Mouse (Mus musculus): Measurements from ENCODE around the gene Ppfibp1. TPM values are rescaled to one million over a fixed set of nuclear protein-coding genes. Genes with fewer than 3 reads are reported as not detected.
A peak's percentile ranks its signal among the peaks of the same experiment; 100 is the strongest.

Ppfibp1 gene
- polyA plus RNA-seq, 1 experiment = 26.5 TPM

DNA sequence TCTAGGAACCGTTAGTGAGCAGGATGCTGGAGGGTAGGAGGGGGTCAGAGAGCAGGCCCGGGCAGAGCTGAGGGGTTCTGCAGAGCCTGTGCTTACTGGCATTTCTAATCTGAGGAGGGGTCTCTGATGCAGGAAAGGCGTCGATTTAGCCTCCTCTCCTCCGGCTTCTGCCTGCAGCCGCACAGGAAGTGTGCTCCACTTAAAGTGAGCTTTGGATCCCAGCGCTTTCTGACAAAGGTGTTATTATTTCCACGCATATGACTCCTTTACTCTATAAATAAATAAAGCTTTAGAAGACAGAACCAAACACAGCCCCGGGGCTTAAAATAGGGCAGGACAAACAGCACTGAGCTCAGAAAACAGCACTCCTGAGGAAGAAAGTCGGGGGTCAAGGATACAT is 9.4 kb upstream of the Ppfibp1 start:
- no peak for TF ChIP-seq CTCF (IDR thresholded peaks at IDR 0.05; ENCODE audit: extremely low read depth, insufficient read depth, low read length)
- no peak for TF ChIP-seq POLR2A (IDR thresholded peaks at IDR 0.05; ENCODE audit: extremely low read depth, insufficient read depth, low read length)
- Histone ChIP-seq H3K4me3 (ENCODE audit: insufficient read depth, low read length) (no peak overlapping the region), H3K4me1 (ENCODE audit: control insufficient read depth, insufficient read depth, low read length) (peaks cover 5% of the 10 kb centered on the region), H3K27ac (ENCODE audit: insufficient read depth, low read length) (0 out of 2 replicates have a peak overlapping the region, but pooled peaks have one; percentile 13)

DNA sequence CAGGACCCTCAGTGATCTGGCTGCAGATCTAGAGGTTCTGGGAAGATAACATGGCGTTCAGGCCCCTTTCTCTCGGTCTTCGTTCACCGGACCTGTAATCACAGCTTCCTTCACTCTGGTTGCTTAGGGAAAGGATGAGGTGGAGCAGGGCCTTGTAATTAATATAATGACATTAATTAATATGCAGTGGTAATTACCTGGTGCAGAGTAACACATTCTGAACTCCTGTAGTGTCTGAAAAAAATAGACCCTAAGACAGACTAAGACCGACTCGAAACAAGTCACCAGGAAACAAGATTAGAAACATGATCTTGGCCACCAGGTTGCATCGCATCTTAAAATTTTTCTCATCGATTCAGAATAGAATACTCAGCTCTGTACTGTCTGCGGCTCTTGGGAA is 8.4 kb upstream of the Ppfibp1 start:
- Histone ChIP-seq H3K27ac (ENCODE audit: insufficient read depth, low read length) (no peak overlapping the region), H3K4me3 (ENCODE audit: insufficient read depth, low read length) (no peak overlapping the region), H3K4me1 (ENCODE audit: control insufficient read depth, insufficient read depth, low read length) (peaks cover 5% of the 10 kb centered on the region)
- no peak for TF ChIP-seq CTCF (IDR thresholded peaks at IDR 0.05; ENCODE audit: extremely low read depth, insufficient read depth, low read length)
- TF ChIP-seq POLR2A (IDR thresholded peaks at IDR 0.05; ENCODE audit: extremely low read depth, insufficient read depth, low read length) = no peak

DNA sequence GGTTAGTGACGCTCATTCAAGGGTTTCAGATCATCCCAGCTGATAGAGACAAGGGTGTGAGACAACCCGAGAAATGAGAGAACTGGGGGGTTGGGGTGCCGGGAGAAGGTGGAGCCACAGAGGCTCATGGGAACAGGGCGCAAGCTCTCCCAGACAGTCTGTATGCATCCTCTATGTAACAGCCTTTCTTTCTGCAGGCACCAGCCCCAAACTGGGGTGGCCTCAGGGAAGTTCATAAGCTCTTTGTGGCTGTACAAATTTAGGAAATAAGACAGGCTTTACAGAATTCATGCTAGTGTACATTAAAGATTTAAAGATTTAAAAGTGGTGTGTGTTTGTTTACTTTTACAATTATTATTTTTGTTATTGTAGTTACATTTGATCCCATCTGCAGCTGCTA is 8.0 kb upstream of the Ppfibp1 start:
- no peak overlapping the region for H3K27ac ChIP-seq (ENCODE audit: insufficient read depth, low read length)
- H3K4me3 ChIP-seq (ENCODE audit: insufficient read depth, low read length) = no peak overlapping the region
- peaks cover 5% of the 10 kb centered on the region for H3K4me1 ChIP-seq (ENCODE audit: control insufficient read depth, insufficient read depth, low read length)
- TF ChIP-seq POLR2A (IDR thresholded peaks at IDR 0.05; ENCODE audit: extremely low read depth, insufficient read depth, low read length) (no peak), CTCF (IDR thresholded peaks at IDR 0.05; ENCODE audit: extremely low read depth, insufficient read depth, low read length) (no peak)

DNA sequence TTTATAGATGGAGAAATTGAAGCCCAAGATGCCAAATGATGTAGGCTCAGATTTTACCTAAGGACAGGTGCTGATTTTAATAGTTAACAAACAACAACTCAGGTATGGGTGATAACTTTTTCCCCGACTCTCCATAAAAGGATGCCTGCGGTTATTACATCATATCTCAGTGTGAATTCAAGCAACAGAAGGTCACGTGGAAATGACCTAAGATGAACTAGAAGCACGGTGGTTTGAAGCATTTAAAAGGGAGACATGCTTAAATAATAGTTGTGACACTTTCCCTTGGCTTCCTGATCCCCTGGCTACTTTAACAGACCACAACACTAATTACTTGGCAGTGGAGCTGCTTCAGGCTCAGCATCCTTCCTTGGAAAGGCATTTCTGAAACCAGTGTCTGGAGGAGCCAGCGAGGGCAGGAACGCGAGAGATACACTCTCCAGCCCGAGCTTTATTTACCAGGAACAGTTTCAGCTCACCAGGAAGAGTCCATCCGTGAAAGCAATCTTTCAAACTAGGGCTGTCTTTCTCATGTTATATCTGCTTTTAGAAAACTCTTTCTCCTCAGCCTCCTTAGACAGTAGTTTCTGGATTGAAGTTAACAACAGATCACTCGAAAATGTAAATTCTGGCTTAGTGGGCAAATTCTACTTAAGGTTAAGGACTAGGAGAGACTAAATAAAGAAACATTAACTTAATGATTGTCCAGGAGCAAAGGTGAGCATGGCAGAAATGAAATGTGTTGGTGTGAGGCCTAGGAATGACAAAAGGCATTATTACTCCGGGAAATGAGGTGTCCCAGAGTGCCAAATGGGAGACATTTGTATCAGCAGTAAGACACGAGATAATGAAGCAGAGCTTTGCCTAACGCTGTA is 6.2 kb upstream of the Ppfibp1 start:
- Histone ChIP-seq H3K4me1 (ENCODE audit: control insufficient read depth, insufficient read depth, low read length) (peaks cover 5% of the 10 kb centered on the region), H3K4me3 (ENCODE audit: insufficient read depth, low read length) (no peak overlapping the region), H3K27ac (ENCODE audit: insufficient read depth, low read length) (no peak overlapping the region)
- TF ChIP-seq POLR2A (IDR thresholded peaks at IDR 0.05; ENCODE audit: extremely low read depth, insufficient read depth, low read length) (no peak), CTCF (IDR thresholded peaks at IDR 0.05; ENCODE audit: extremely low read depth, insufficient read depth, low read length) (no peak)

DNA sequence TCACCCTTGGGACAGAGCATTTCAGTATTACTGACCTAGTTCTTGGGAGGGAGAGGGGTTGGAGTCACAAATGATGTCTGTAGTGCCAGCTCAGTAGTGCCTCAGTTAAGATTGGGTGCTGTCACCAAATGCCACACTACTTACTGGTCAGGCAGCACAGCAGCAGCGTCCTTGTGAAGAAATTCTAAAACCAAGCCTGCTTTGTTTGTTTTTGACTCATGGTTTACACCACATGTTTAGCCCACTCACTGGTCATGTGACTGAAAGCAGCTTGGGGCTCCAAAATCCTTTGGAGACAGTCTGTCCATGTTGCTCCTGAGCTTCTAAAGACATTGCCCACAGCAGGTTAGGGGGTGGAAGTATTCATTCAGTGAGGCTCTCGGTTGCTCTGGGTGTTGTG is 4.9 kb upstream of the Ppfibp1 start:
- H3K4me1 ChIP-seq (ENCODE audit: control insufficient read depth, insufficient read depth, low read length) = peaks cover 1% of the 10 kb centered on the region; the same call in 1 of the 2 replicates
- no peak overlapping the region for H3K4me3 ChIP-seq (ENCODE audit: insufficient read depth, low read length)
- TF ChIP-seq CTCF (IDR thresholded peaks at IDR 0.05; ENCODE audit: extremely low read depth, insufficient read depth, low read length) = no peak
- no peak for TF ChIP-seq POLR2A (IDR thresholded peaks at IDR 0.05; ENCODE audit: extremely low read depth, insufficient read depth, low read length)
- no peak overlapping the region for H3K27ac ChIP-seq (ENCODE audit: insufficient read depth, low read length)

DNA sequence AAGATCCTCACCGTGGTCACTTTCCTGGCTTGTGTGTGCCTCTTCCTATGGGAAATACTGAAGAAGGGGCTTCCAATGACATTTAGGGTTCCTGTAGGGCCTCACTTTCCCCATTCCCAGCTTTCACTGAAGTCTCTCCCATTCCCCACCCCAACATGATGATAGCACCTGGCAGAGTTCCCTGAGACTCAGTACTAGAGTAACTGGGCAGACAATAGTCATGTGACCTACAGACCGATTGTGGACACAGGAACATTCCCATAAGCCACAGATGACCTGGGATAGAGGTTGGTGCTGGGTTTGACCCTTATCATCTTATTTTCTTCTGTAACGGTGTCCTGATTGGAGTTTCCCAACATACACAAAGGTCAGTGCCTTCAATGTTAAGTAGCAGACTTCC is 4.1 kb upstream of the Ppfibp1 start:
- peaks cover 1% of the 10 kb centered on the region for H3K4me1 ChIP-seq (ENCODE audit: control insufficient read depth, insufficient read depth, low read length)
- TF ChIP-seq CTCF (IDR thresholded peaks at IDR 0.05; ENCODE audit: extremely low read depth, insufficient read depth, low read length) = no peak
- TF ChIP-seq POLR2A (IDR thresholded peaks at IDR 0.05; ENCODE audit: extremely low read depth, insufficient read depth, low read length) = no peak
- no peak overlapping the region for H3K27ac ChIP-seq (ENCODE audit: insufficient read depth, low read length)
- no peak overlapping the region for H3K4me3 ChIP-seq (ENCODE audit: insufficient read depth, low read length)

DNA sequence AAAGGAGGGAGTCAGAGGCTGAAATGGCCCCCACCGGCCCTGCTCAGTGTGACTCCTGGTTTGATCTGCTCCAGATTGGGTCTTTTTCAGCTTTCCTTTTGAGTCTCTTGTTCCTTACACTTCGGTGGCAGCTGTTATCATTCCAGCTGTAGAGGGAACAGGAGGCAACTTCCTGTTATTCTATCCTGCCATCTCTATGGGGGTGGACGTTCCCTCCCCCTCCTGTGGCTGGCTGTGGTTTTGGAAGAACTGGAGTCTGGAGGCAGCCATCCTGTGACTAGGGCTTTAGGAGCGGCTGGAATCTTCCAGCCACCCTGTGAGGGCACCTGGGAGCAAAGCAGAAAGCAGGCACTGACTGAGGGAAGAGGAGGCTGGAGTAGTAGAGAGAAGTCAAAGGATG is 3.4 kb upstream of the Ppfibp1 start:
- Histone ChIP-seq H3K27ac (ENCODE audit: insufficient read depth, low read length) (no peak overlapping the region), H3K4me3 (ENCODE audit: insufficient read depth, low read length) (no peak overlapping the region), H3K4me1 (ENCODE audit: control insufficient read depth, insufficient read depth, low read length) (no peaks in the 10 kb centered on the region; the same call in none of the 2 replicates)
- TF ChIP-seq POLR2A (IDR thresholded peaks at IDR 0.05; ENCODE audit: extremely low read depth, insufficient read depth, low read length) = no peak
- TF ChIP-seq CTCF (IDR thresholded peaks at IDR 0.05; ENCODE audit: extremely low read depth, insufficient read depth, low read length) = no peak

DNA sequence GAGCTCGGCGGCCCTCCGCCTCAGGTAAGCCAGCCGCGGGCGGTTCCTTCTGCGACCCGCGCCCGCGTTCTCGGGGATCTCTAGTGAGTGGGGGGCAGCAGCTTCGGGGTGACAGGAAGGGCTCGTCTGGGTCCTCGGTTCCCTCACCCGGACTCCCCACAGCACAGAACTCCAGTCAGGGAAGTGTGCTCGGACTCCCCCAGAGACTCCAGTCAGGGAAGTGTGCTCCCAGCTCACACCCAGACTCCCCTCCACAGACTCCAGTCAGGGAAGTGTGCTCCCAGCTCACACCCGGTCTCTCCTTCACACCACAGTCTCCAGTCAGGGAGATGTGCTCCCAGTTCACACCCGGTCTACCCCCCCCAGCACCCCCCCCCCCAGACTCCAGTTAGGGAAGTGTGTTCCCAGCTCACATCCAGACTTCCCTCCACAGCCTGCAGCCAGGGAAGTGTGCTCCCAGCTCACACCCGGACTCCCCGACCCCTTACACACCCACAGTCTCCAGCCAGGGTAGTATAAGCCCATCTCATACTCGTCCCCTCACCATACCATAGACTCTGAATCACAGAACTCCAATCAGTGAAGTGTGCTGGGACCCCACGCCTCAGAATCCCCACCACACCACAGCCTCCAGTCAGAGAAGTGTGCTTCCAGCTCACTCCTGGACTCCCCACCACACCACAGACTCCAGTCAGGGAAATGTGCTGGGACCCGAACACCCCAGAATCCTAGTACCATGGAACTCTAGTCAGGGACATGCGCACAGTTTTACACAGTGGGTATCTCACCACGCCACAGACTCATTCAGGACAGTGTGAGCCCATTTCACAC is 588 bp downstream of the Ppfibp1 start:
- Histone ChIP-seq H3K27ac (ENCODE audit: insufficient read depth, low read length) (peak overlapping the region; percentile 87), H3K4me1 (ENCODE audit: control insufficient read depth, insufficient read depth, low read length) (no peaks in the 10 kb centered on the region; the same call in none of the 2 replicates), H3K4me3 (ENCODE audit: insufficient read depth, low read length) (peak overlapping the region; percentile 89)
- TF ChIP-seq CTCF (IDR thresholded peaks at IDR 0.05; ENCODE audit: extremely low read depth, insufficient read depth, low read length) (no peak), POLR2A (IDR thresholded peaks at IDR 0.05; ENCODE audit: extremely low read depth, insufficient read depth, low read length) (no peak)

DNA sequence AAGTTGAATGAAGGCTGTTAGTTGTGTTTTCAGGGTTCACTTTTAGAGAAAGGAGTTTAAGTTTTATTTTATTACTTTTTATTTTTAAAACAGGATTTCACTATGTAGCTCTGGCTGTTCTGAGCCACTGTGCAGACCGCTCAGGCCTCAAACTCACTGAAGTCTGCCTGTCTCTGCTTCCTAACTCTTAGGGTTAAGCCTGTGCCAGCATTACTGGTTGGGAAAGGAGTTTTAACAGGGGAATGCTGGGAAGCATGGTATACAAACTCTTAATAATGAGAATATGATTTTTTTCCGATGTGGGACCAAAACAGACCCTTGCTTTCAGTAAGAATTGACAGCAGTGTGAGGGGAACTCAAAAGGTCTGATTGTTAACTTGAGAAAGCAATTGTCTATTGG is 1.9 kb downstream of the Ppfibp1 start:
- no peak for TF ChIP-seq POLR2A (IDR thresholded peaks at IDR 0.05; ENCODE audit: extremely low read depth, insufficient read depth, low read length)
- TF ChIP-seq CTCF (IDR thresholded peaks at IDR 0.05; ENCODE audit: extremely low read depth, insufficient read depth, low read length) = no peak
- H3K27ac ChIP-seq (ENCODE audit: insufficient read depth, low read length) = no peak overlapping the region
- peak overlapping the region; percentile 19; the same call in 1 of the 2 replicates for H3K4me3 ChIP-seq (ENCODE audit: insufficient read depth, low read length)
- H3K4me1 ChIP-seq (ENCODE audit: control insufficient read depth, insufficient read depth, low read length) = no peaks in the 10 kb centered on the region; the same call in none of the 2 replicates

All from cortical plate, adult 2 months (tissue).